Mouse (Mus musculus) kidney, postnatal 0 days (tissue): ENCODE data around the gene Gm20388. TPM values are rescaled to one million over a fixed set of nuclear protein-coding genes. Genes with fewer than 3 reads are reported as not detected.

Source experiments
- ATAC-seq: fragments of 200-750 bp; cut with Nextera tagmentation; replicated peaks from 2 replicates; pipeline ENCODE4 v1.8.0; 2017; ENCODE audit warnings: low read depth, moderate number of reproducible peaks, moderate TSS enrichment, moderate library complexity; ENCODE audit not compliant: low FRiP score
- DNase-seq: peaks from one replicate; pipeline ENCODE4 v3.0.0-alpha.2; 2016; ENCODE audit warnings: low spot score
- H3K27ac ChIP-seq: fragments of 300-500 bp; sonication (generic); 2 replicates; pipeline ENCODE4 v1.5.1; 2014; ENCODE audit warnings: mild to moderate bottlenecking
- H3K27me3 ChIP-seq: fragments of 300-500 bp; sonication (generic); 2 replicates; pipeline ENCODE4 v1.6.1; 2014; ENCODE audit warnings: low read length, mixed read lengths; ENCODE audit not compliant: insufficient read depth
- H3K36me3 ChIP-seq: fragments of 300-500 bp; sonication (generic); 2 replicates; pipeline ENCODE4 v1.6.1; 2014; ENCODE audit warnings: low read length, mixed read lengths; ENCODE audit not compliant: insufficient read depth
- H3K4me1 ChIP-seq: fragments of 300-500 bp; sonication (generic); replicated peaks from 2 replicates; pipeline ENCODE4 v1.6.1; 2014; ENCODE audit warnings: antibody characterized with exemption, low read length, mixed read lengths; ENCODE audit not compliant: insufficient read depth
- H3K4me2 ChIP-seq: fragments of 300-500 bp; sonication (generic); 2 replicates; pipeline ENCODE4 v1.6.1; 2014; ENCODE audit warnings: mild to moderate bottlenecking, low read length, moderate library complexity, mixed read lengths
- H3K4me3 ChIP-seq: fragments of 300-500 bp; sonication (generic); replicated peaks from 2 replicates; pipeline ENCODE4 v1.5.1; 2014; ENCODE audit warnings: low read depth, low read length
- H3K9ac ChIP-seq: fragments of 300-500 bp; sonication (generic); 2 replicates; pipeline ENCODE4 v1.6.1; 2014; ENCODE audit warnings: low read depth, low read length
- H3K9me3 ChIP-seq: fragments of 300-500 bp; sonication (generic); replicated peaks from 2 replicates; pipeline ENCODE4 v1.6.1; 2016; ENCODE audit warnings: low read length, inconsistent platforms, mixed read lengths
- CTCF ChIP-seq: IDR thresholded peaks from 2 replicates; pipeline ENCODE4 v1.5.1; 2016; ENCODE audit warnings: antibody characterized with exemption, low read depth, mild to moderate bottlenecking, moderate library complexity
- WGBS: fragments of 180-500 bp; shearing (Covaris S2); extraction: QIAGEN DNeasy Blood & Tissue Kit; methylation state at CpG from one replicate; pipeline ENCODE4 v1.1.7; 2014; 5-methylcytosine and 5-hydroxymethylcytosine counted together
- polyA plus RNA-seq: library from polyadenylated mRNA; unstranded; fragments of >200 nt; fragmentation: Nextera tagmentation; extraction: Ambion mirVana; gene quantifications from 2 replicates; pipeline ENCODE4 v1.2.1, GENCODE M21; 2015

The Gm20388 gene
- polyA plus RNA-seq, 1 experiment from 2014 or later, result not detected

DNA sequence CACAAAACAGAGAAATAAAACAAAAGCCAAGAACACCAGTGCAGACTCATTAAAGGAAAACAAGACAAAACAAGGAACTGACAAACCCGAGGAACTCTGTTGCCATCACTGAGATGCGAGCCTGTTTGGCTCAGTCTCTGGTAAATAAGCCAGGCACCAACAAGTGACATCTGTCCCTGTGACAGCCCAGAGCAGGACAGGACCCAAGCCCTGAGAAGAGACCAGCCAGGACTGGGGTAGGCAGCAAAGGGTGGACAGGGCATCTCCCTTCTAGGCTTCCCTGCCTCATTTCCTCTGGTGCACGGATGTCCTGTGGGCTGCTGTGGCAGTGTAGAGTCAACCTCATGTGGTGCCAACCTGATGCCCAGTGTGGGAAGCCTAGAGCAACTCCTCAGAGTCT, 2752.5 kb downstream of the Gm20388 start:
- H3K9ac ChIP-seq, result no peak overlapping the region
- no peak for ATAC-seq
- H3K4me3 ChIP-seq, result no peak overlapping the region
- H3K27ac ChIP-seq, result peak overlapping the region; percentile 64
- DNase-seq, result no peak
- no peak for TF ChIP-seq CTCF
- H3K4me1 ChIP-seq, result peaks cover 56% of the 10 kb centered on the region
- no peaks in the 10 kb centered on the region for H3K27me3 ChIP-seq
- H3K4me2 ChIP-seq, result no peak overlapping the region
- WGBS, result 51% methylated on average over 3 of the region's 3 CpGs
- H3K9me3 ChIP-seq, result no peaks in the 10 kb centered on the region
- H3K36me3 ChIP-seq, result no peaks in the 10 kb centered on the region

DNA sequence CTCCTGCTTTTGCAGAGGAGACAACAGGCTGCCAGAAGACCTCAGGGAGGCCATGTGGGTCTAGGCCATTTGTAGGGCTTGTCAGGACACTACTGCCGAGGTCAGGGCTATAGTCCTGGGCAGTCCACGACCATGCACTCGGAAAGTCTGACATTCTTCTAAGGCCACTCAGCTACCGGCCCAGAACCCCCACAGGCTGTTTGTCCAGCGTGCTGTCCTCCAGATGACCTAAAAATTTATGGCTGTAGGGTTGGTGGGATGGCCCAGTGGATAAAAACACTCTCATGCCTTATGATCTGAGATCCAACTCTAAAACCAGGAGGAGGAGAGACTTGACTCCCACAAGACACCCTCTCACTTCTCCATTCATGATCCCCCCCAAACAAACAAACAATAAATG, 2753.0 kb downstream of the Gm20388 start:
- WGBS, result 22% methylated on average over 5 of the region's 5 CpGs
- Histone ChIP-seq H3K9ac (no peak overlapping the region), H3K4me2 (no peak overlapping the region), H3K4me1 (peaks cover 51% of the 10 kb centered on the region), H3K27me3 (no peaks in the 10 kb centered on the region), H3K36me3 (no peaks in the 10 kb centered on the region), H3K27ac (peak overlapping the region; percentile 64), H3K9me3 (no peaks in the 10 kb centered on the region), H3K4me3 (no peak overlapping the region)
- no peak for TF ChIP-seq CTCF
- DNase-seq (peak; percentile 66), ATAC-seq (no peak)

DNA sequence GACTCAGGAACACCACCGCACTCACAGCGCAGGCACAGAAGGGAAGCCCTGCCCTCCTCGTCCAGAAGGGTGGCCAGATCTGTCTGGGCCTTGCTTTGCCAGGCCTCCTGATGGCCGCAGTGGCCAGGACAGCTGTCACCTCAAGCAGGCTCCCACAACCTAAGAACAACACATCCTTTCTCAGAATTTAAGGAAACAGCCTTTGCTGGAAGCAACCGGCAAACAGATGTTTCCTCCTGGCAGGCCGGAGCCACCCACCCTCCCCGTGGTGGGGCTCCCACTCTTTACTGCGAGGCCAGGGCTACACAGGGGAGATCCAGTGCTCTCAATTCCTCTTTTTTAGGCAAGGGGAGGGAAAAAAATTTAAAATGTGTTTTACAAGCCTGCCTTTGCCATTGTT, 2754.6 kb downstream of the Gm20388 start:
- no peak for TF ChIP-seq CTCF
- no peaks in the 10 kb centered on the region for H3K36me3 ChIP-seq
- peak overlapping the region; percentile 77 for H3K27ac ChIP-seq
- no peaks in the 10 kb centered on the region for H3K27me3 ChIP-seq
- ATAC-seq, result no peak; the same call in 1 of the 2 replicates
- peaks cover 50% of the 10 kb centered on the region for H3K4me1 ChIP-seq
- H3K9ac ChIP-seq, result 0 out of 2 replicates have a peak overlapping the region, but pooled peaks have one; percentile 27
- peak; percentile 62 for DNase-seq
- WGBS, result 40% methylated on average over 8 of the region's 8 CpGs
- H3K4me2 ChIP-seq, result no peak overlapping the region
- no peak overlapping the region for H3K4me3 ChIP-seq
- no peaks in the 10 kb centered on the region for H3K9me3 ChIP-seq

DNA sequence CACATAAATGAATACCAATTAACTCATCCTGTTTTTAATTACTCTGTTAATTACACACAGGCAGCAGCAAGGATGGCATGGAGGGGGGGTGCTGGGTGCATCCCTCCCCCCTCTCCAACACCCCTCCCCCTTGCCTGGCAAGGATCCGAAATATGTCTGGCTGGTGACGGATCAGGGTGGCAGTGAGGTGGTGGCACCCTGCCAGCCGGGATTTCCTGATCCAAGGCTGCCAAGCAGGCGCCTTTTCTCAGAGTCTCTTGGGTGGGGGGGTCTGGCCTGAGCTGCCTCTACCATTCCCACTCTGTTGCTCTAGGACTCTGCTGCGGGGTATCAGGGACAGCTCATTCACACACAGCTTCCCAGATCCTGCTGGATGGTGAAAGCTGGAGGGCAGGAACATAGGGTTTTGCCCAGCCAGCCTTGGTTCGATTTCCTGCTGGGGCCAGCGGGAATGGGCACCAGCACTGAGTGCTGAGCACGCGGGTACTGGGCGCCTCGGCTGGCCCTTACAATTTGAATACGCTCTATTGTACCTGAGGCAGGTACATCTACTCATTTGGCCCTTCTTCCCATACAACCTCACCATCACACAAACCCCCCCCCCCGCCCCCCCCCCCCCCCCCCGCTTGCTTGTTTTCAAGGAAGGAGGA, 2755.2 kb downstream of the Gm20388 start:
- peaks cover 50% of the 10 kb centered on the region for H3K4me1 ChIP-seq
- no peak overlapping the region for H3K4me3 ChIP-seq
- 49% methylated on average over 13 of the region's 14 CpGs for WGBS
- ATAC-seq, result 0 out of 2 replicates have a peak, but pooled peaks have one; percentile 10
- no peak overlapping the region for H3K9ac ChIP-seq
- no peaks in the 10 kb centered on the region for H3K9me3 ChIP-seq
- H3K27me3 ChIP-seq, result no peaks in the 10 kb centered on the region
- H3K4me2 ChIP-seq, result 0 out of 2 replicates have a peak overlapping the region, but pooled peaks have one; percentile 10
- no peaks in the 10 kb centered on the region for H3K36me3 ChIP-seq
- H3K27ac ChIP-seq, result peak overlapping the region; percentile 77
- peak; percentile 33 for DNase-seq
- TF ChIP-seq CTCF, result no peak

DNA sequence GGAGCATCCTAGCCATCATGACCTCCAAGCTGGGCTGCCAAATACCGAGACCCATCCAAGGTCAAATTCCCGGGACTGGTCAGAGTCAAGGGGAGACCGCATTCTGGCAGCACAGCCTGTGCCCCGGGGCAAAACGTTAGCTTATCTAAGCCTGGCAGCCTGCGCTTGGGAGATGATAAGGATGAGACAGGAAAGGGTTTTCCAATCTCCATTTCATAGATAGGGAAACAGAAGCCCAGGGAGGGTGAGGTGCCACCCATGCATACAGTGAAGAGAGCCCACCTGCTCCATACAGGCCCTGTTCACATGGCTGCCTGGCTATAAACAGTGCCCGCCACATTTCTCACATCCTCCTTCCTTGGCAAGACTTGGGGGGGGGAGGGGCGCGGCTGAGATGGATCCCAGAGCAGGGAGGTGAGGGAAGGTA, 2755.7 kb downstream of the Gm20388 start:
- whole genome bisulfite sequencing, result 49% methylated on average over 9 of the region's 9 CpGs
- DNase-seq, result no peak
- Histone ChIP-seq H3K4me1 (peaks cover 45% of the 10 kb centered on the region), H3K4me2 (no peak overlapping the region), H3K36me3 (no peaks in the 10 kb centered on the region), H3K4me3 (no peak overlapping the region), H3K9me3 (no peaks in the 10 kb centered on the region), H3K27me3 (no peaks in the 10 kb centered on the region), H3K27ac (peak overlapping the region; percentile 64), H3K9ac (no peak overlapping the region)
- TF ChIP-seq CTCF, result no peak
- ATAC-seq, result no peak

DNA sequence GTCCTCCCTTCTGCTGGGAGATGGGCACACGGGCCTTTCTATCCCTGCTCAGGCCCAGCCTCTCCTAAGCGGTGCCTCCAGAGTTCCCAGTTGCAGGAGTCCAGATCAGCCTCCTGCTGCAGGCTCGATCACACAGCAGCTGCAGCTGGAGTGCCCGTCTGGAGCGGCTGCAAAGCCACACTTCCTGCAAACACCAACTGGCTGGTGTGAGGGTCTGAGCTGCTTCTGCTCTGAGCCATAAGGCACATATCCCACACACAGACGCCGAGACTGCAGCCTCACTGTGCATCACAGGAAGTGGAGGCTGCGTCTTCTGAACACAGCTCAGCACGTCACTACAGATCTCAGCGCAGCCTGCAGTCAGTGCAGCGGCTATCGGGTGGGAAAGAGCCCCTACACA, 2756.2 kb downstream of the Gm20388 start:
- H3K4me2 ChIP-seq, result no peak overlapping the region
- H3K27ac ChIP-seq, result peak overlapping the region; percentile 64
- 50% methylated on average over 12 of the region's 12 CpGs for WGBS
- TF ChIP-seq CTCF, result no peak
- H3K27me3 ChIP-seq, result no peaks in the 10 kb centered on the region
- H3K9me3 ChIP-seq, result no peaks in the 10 kb centered on the region
- H3K4me3 ChIP-seq, result no peak overlapping the region
- ATAC-seq (no peak), DNase-seq (no peak)
- H3K4me1 ChIP-seq, result peaks cover 43% of the 10 kb centered on the region
- H3K9ac ChIP-seq, result no peak overlapping the region
- H3K36me3 ChIP-seq, result no peaks in the 10 kb centered on the region
